19 mouse cellular contexts compared by ENCODE assay signal in the genomic region with DNA sequence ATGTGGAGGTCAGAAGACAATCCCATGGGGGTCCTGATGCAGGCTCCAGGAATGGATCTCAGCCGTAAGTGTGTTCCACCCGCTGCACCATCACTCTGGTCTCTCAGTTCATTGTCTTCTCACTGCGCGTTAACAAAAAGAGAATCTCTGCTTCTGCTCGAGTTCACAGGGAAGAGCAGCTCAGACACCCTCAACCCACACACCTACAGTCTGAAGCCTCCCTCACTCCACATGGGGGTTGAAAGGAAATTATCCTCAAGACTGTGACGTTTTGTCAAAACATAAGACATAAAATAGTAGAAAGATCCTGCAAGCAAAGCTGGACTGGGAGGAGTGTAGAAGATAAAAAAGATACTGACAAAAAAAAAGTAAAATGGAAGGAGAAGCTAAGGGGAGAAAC. TPM values are rescaled to one million over a fixed set of nuclear protein-coding genes. Genes with fewer than 3 reads are reported as not detected.
DNase-seq lines count a peak whose midpoint lies in the region; TF ChIP-seq lines count a peak whose summit lies in the region.
"Had no signal": no experiment of that assay in that cellular context is flagged by ENCODE, and none has a peak within 500 bp of the region (broad histone marks: within the 10 kb centered on the region; RNA-seq: fewer than 3 reads in every experiment).

No protein-coding gene starts in this region.

- peak overlapping the region; percentile 93 for H3K27ac ChIP-seq in layer of hippocampus, adult 2 months
- H3K27ac ChIP-seq: embryonic facial prominence, embryonic 10.5 days; embryonic facial prominence, embryonic 12.5 days; forebrain, embryonic 13.5 days; forebrain, embryonic 15.5 days had no signal

- no peak for DNase-seq in layer of hippocampus, adult 2 months (ENCODE audit: low spot score in 2 of 2)
- DNase-seq in layer of hippocampus, postnatal 36 days: no peak
- peak; percentile 51 for DNase-seq in right cerebral cortex, adult 18-20 months
- no peak for DNase-seq in right cerebral cortex, adult 2 months (ENCODE audit: low spot score in 2 of 2)
- DNase-seq in telencephalon, adult 2 months (ENCODE audit: low read depth, low spot score): peak; percentile 36
- no peak for DNase-seq in spleen, adult 12 weeks (ENCODE audit: low spot score)
- DNase-seq: adrenal gland, adult 2 months; adrenal gland, postnatal 10 days; adrenal gland, postnatal 25 days; cerebellum, adult 11-12 months; cerebellum, adult 2 months; cerebellum, adult 9-10 months; cerebellum, postnatal 10 days; cerebellum, postnatal 25 days had no signal

- H3K4me3 ChIP-seq in layer of hippocampus, adult 2 months: no peak overlapping the region
- H3K4me3 ChIP-seq: embryonic facial prominence, embryonic 10.5 days; embryonic facial prominence, embryonic 12.5 days; forebrain, embryonic 13.5 days; forebrain, embryonic 15.5 days had no signal

- TF ChIP-seq CTCF in layer of hippocampus, adult 2 months (conservative IDR thresholded peaks at IDR 0.05): no peak

RNA-seq across cellular contexts. Expression of gene Nell2, which starts 6.3 kb away (rescaled TPM):
- total RNA-seq in layer of hippocampus, adult 2 months (2021): 100 to 1,000 TPM; 738 to 777 TPM
- total RNA-seq in layer of hippocampus, postnatal 36 days (2021): 100 to 1,000 TPM; 744 to 782 TPM
- total RNA-seq: MEL had no signal

Comparison
In these comparisons a context has a peak if more than half of its experiments do, and no peak if none do; other contexts are left out.
1. DNase-seq: peak in right cerebral cortex, adult 18-20 months (single experiment) and telencephalon, adult 2 months (single experiment); none in layer of hippocampus, adult 2 months (0 of 2), layer of hippocampus, postnatal 36 days (0 of 2), right cerebral cortex, adult 2 months (0 of 2) and spleen, adult 12 weeks (single experiment).